9 mouse cellular contexts compared by ENCODE assay signal in genomic region chr1:115964993-115965575, GRCm38 (mm10).
DNase-seq lines count a peak whose midpoint lies in the region; TF ChIP-seq lines count a peak whose summit lies in the region.
"Had no signal": no experiment of that assay in that cellular context is flagged by ENCODE, and none has a peak within 500 bp of the region (broad histone marks: within the 10 kb centered on the region; RNA-seq: fewer than 3 reads in every experiment).

No protein-coding gene starts in this region.

- DNase-seq in frontal cortex, adult 2 months (ENCODE audit: extremely low spot score in 1 of 2, low spot score in 1 of 2) = peak; percentile 22 to 52
- DNase-seq in frontal cortex, postnatal 25 days (ENCODE audit: low spot score in 2 of 2) = no peak
- peak; percentile 54 for DNase-seq in brain, embryonic 14.5 days (ENCODE audit: low read depth)
- peak; percentile 3 to 20 for DNase-seq in gastrocnemius, adult 8-10 months (ENCODE audit: low spot score in 2 of 2)
- peak; percentile 29 for DNase-seq in right cerebral cortex, adult 18-20 months
- no peak for DNase-seq in urinary bladder, adult 2 months (ENCODE audit: low spot score)
- no peak for DNase-seq in Muller cell, postnatal 12 days (ENCODE audit: inconsistent ontology term)
- DNase-seq in urinary bladder, postnatal 36 days (ENCODE audit: low spot score in 2 of 2) = no peak
- DNase-seq: liver, postnatal 0 days had no signal

- no peak for TF ChIP-seq POLR2A in brain, embryonic 14.5 days (IDR thresholded peaks at IDR 0.05; ENCODE audit: borderline replicate concordance, extremely low read depth, insufficient read depth, insufficient read length, poor library complexity, severe bottlenecking)

- TF ChIP-seq CTCF in brain, embryonic 14.5 days (IDR thresholded peaks at IDR 0.05; ENCODE audit: borderline replicate concordance, extremely low read depth, insufficient read depth, insufficient read length) = no peak

Comparison
In these comparisons a context has a peak if more than half of its experiments do, and no peak if none do; other contexts are left out.
1. DNase-seq: peak in frontal cortex, adult 2 months (2 of 2), brain, embryonic 14.5 days (single experiment), gastrocnemius, adult 8-10 months (2 of 2) and right cerebral cortex, adult 18-20 months (single experiment); none in frontal cortex, postnatal 25 days (0 of 2), urinary bladder, adult 2 months (single experiment), Muller cell, postnatal 12 days (single experiment) and urinary bladder, postnatal 36 days (0 of 2).